Mouse (Mus musculus) heart, postnatal 25 days (tissue): Measurements from ENCODE around the gene 6430571L13Rik. TPM values are rescaled to one million over a fixed set of nuclear protein-coding genes. Genes with fewer than 3 reads are reported as not detected.

Experiments
- DNase-seq: peaks from one replicate; pipeline ENCODE4 v3.0.0; 2022; ENCODE audit warnings: low spot score
- intact Hi-C: fragments of 180-260 bp; cut with DNase I; formaldehyde crosslinking; loops from one replicate; pipeline ENCODE4 v1.15.1; 2025
- total RNA-seq, 2 experiments: library from RNA; stranded (reverse); gene quantifications; 2 replicates each; pipeline ENCODE4 v1.2.3; 2021

6430571L13Rik gene
- total RNA-seq, 2 experiments from 2014 or later, result 4.8 to 5.9 TPM

DNA sequence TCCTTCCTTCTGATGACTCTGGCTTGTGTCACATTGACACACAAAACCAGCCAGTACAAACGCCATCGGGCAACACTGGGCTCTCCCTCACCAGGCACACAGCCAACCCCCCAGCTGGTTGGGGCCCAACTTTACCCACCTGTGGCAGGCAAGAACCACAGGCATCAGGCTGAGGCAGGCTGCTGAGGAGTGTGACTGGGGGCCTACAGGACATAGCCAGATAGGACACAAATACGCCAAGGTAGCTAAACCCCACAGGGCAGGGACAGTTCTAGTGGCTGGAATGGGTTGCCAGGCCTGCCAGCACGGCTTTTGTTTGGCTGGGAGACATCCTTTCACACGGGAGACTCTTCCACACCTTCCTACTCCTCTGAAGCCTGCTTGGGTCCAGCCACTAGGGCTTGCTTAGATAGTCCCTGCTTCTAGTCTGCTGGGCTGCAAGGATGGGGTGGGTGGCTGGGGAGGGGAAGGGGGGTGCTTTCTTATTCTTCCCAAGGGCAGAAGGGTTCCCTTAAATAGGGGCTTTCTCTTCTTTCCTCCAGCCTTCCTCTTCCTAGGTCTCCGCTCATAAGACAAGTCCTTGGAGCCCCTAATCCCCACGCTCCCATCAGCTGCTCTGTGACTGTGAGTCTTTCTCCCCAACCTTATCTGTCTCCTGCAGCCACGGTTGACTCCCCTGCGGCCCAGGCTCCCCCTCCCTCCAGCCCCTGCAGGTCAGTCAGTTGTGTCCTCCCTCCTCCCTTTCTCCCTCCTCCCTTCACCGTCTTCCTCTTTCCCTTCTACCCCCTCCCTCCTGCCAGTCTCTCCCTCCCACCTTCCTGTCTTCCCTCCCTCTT, 29.1 kb downstream of the 6430571L13Rik start:
- DNase-seq, result no peak
- intact Hi-C loops, result no loop called here

GRCm38 (mm10) chr9:107370106-107370463, 29.7 kb downstream of the 6430571L13Rik start:
- no peak for DNase-seq
- intact Hi-C loops, result no loop called here

DNA sequence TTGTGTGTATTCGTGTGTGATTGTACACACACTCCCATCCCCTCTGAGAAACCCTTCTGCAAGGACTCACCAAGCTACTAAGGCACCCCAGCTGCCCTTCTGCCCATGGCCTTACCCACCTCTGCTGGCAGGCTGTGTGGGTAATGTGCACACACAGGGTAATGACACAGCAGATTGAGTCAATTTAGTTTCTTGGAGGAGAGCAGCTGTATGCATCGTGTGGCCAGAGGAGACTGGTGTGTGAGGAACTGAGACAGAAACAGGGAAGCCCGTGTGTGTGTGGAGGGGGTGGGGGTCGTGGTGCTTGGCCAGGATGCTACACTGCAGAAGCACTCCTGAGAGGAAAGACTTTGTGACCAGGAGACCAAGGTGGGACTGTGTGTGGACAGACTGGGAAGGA, 32.0 kb downstream of the 6430571L13Rik start:
- intact Hi-C loops, result no loop called here

GRCm38 (mm10) chr9:107374623-107375022, 34.2 kb downstream of the 6430571L13Rik start:
- intact Hi-C loops, result no loop called here
- DNase-seq, result no peak

More for the DNA sequence above, 32.0 kb downstream of the 6430571L13Rik start:
- no peak for DNase-seq

GRCm38 (mm10) chr9:107375451-107375850, 35.0 kb downstream of the 6430571L13Rik start:
- no peak for DNase-seq

DNA sequence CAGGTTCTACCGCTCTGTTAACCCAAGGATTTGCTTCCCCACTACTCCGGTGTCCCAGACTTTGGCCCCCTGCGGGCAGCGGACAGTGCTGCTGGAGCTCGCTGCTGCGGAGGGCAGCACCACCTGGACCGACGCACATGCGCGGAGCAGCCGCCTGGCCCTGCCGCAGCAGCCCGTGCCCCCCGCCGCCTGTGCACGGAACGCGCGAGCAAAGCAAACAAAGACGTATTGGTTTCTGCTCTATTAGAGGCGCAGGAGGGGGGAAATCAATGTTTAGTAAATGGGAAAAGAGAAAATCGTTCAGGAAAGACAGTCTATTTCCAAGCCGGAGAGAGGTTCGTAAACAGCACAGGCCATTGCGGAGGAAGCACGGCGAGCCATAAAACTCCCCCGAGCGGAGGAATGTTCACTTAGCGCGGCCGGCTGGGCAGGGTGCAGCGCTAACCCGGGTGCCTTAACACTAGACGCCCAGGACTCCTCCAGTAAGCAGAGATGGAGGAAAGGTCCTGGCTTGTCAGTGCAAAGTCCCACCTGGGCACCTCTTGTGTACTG, 37.6 kb downstream of the 6430571L13Rik start:
- DNase-seq, result no peak
- intact Hi-C loops, result no loop called here

More at GRCm38 (mm10) chr9:107375451-107375850, 35.0 kb downstream of the 6430571L13Rik start:
- intact Hi-C loops, result no loop called here

DNA sequence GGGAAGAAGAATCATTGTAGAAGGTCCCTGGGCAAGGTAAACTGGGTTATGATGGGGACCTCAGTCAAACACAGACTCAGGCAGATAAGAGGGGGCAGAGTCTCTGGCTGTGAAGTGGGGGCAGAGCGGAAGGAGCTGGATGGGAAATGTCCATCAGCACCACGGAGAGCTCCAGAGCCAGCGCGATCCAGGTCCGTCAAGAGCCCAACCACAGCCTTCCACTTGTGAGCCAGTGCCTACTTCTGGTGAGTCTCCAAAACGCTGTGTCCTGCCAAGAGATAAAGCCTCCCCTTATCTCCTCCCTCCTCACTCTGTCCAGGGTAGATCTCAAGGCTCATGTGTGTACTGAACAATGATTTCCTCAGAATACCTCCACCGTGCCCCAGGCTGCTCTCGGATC, 41.3 kb downstream of the 6430571L13Rik start:
- no peak for DNase-seq
- intact Hi-C loops, result no loop called here

GRCm38 (mm10) chr9:107384396-107384795, 44.0 kb downstream of the 6430571L13Rik start:
- no peak for DNase-seq
- intact Hi-C loops, result no loop called here

DNA sequence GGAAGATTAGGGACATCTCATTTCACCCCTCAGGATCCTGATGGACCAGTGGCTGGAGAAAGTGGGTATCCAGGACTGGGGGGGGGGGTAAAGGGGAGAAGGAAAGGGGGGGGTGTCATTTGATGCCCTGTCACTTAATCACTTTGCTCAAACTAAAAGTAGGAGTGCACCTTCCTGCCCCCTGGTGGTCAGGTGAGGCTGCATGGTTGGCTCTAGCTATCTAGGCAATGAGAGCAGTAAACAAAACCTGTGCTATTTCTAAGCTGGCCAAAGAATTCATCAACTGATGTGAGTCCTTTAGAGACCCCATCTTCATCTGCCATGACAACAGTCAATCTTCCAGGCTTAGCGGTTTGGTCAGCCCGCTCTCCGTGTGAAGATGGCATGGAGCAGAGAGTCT, 46.3 kb downstream of the 6430571L13Rik start:
- intact Hi-C loops, result loop anchor here (5.0 kb wide), 1 partner anchor 106 kb away; no protein-coding TSS in a partner anchor
- no peak for DNase-seq

DNA sequence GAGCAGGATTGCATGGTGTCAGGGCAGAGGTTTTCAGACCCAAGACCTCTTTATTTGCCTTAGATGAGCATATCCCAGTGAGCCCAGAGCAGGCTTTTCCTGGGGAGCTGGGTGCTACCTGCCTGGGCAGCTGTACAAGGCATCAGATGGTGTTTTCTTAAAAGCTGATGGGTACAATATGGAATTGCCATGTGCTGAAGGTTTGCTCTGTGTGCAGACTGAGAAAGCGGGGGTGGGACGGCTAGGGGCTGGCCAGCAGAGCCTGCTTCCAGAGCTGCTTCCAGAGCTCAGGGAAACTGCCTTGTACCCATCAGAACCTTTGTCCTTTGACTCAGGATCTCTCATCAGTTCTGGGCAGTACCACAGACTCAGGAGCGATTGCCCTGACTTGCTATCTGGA, 47.3 kb downstream of the 6430571L13Rik start:
- DNase-seq, result no peak
- intact Hi-C loops, result loop anchor here (5.0 kb wide), 1 partner anchor 105 kb away; no protein-coding TSS in a partner anchor

- DNase-seq, result no peak
- intact Hi-C loops, result loop anchor here (5.0 kb wide), 1 partner anchor 104 kb away; no protein-coding TSS in a partner anchor
These were observed 47.9 kb downstream of the 6430571L13Rik start for GRCm38 (mm10) chr9:107388263-107388662.

GRCm38 (mm10) chr9:107396397-107396796, 56.0 kb downstream of the 6430571L13Rik start:
- no peak for DNase-seq
- intact Hi-C loops, result no loop called here

- no peak for DNase-seq
- intact Hi-C loops, result no loop called here
These were observed 58.6 kb downstream of the 6430571L13Rik start for GRCm38 (mm10) chr9:107398968-107399367.

GRCm38 (mm10) chr9:107399491-107399971, 59.1 kb downstream of the 6430571L13Rik start, which contains the start of gene Cacna2d2:
Gene Cacna2d2 (plus strand): TSS chr9:107399612.
- no peak for DNase-seq
- intact Hi-C loops, result no loop called here

- intact Hi-C loops, result no loop called here
- no peak for DNase-seq
These were observed 59.7 kb downstream of the 6430571L13Rik start for GRCm38 (mm10) chr9:107400060-107400511.

GRCm38 (mm10) chr9:107400666-107401285, 60.4 kb downstream of the 6430571L13Rik start:
- no peak for DNase-seq
- intact Hi-C loops, result no loop called here

Other genes starting within 250 kb of the 6430571L13Rik start
- gene Dock3, start 108.7 kb upstream of the 6430571L13Rik start, total RNA-seq, result 1 to 10 TPM; 2.7 to 3.5 TPM
- 10 to 100 TPM; 28.3 to 30.9 TPM for gene Mapkapk3, start 50.7 kb upstream of the 6430571L13Rik start, total RNA-seq
- gene Cish, start 44.6 kb upstream of the 6430571L13Rik start, total RNA-seq, result 100 to 1,000 TPM; 122 to 198 TPM
- gene Hemk1, start 2.3 kb upstream of the 6430571L13Rik start, total RNA-seq, result 10 to 100 TPM; 23.0 to 26.9 TPM
- 10 to 100 TPM; 12.3 to 13.4 TPM for gene Cacna2d2, start 59.0 kb downstream of the 6430571L13Rik start, total RNA-seq
- 10 to 100 TPM; 20.6 to 21.4 TPM for gene Tmem115, start 193.3 kb downstream of the 6430571L13Rik start, total RNA-seq
- 1 to 10 TPM; 3.1 to 3.5 TPM for gene Cyb561d2, start 201.6 kb downstream of the 6430571L13Rik start, total RNA-seq
- gene Nprl2, start 201.6 kb downstream of the 6430571L13Rik start, total RNA-seq, result 10 to 100 TPM; 17.3 to 18.9 TPM
- gene Zmynd10, start 206.7 kb downstream of the 6430571L13Rik start, total RNA-seq, result not detected
- gene Rassf1, start 211.0 kb downstream of the 6430571L13Rik start, total RNA-seq, result 10 to 100 TPM; 12.1 to 16.7 TPM
- gene Tusc2, start 222.7 kb downstream of the 6430571L13Rik start, total RNA-seq, result 10 to 100 TPM; 28.6 to 30.4 TPM
- 10 to 100 TPM; 35.4 to 36.2 TPM for gene Hyal2, start 227.3 kb downstream of the 6430571L13Rik start, total RNA-seq
- 1 to 10 TPM; 5.3 TPM for gene Hyal1, start 236.3 kb downstream of the 6430571L13Rik start, total RNA-seq
- 10 to 100 TPM; 14.0 to 18.4 TPM for gene Naa80, start 238.3 kb downstream of the 6430571L13Rik start, total RNA-seq
- gene Hyal3, start 240.2 kb downstream of the 6430571L13Rik start, total RNA-seq, result under 1 TPM; 0.45 to 0.62 TPM
- 10 to 100 TPM; 44.6 to 45.8 TPM for gene Ifrd2, start 247.0 kb downstream of the 6430571L13Rik start, total RNA-seq